Mouse (Mus musculus): ENCODE results near the gene Gm10762. TPM values are rescaled to one million over a fixed set of nuclear protein-coding genes. Genes with fewer than 3 reads are reported as not detected.

Gene Gm10762
- total RNA-seq, 2 experiments from 2014 or later: 11.1 to 13.0 TPM

Small RNA genes within 50 kb of the gene (microRNA-seq; reads per million reads assigned to microRNA genes)
- gene Gm22859: not detected

Other genes with a start within 250 kb of the Gm10762 start
- 10 to 100 TPM; 33.2 to 37.1 TPM for gene Tmem87b, start 149.6 kb downstream of the Gm10762 start, total RNA-seq (2021)
- gene Fbln7, start 104.7 kb downstream of the Gm10762 start, total RNA-seq (2021): 1 to 10 TPM; 3.8 TPM
- gene Zc3h8, start 23.6 kb downstream of the Gm10762 start, total RNA-seq (2021): 1 to 10 TPM; 3.8 to 4.7 TPM
- gene Zc3h6, start 323 bp downstream of the Gm10762 start, total RNA-seq (2021): 10 to 100 TPM in 1 of 2 experiments, 1 to 10 TPM in 1; 5.7 to 11.1 TPM
- under 1 TPM; 0.06 to 0.18 TPM for gene Vinac1, start 80.4 kb upstream of the Gm10762 start, total RNA-seq (2021)
- 10 to 100 TPM in 1 of 2 experiments, 1 to 10 TPM in 1; 9.9 to 14.1 TPM for gene Ttl, start 98.2 kb upstream of the Gm10762 start, total RNA-seq (2021)
- 10 to 100 TPM; 16.6 to 19.8 TPM for gene Polr1b, start 133.3 kb upstream of the Gm10762 start, total RNA-seq (2021)
- gene Chchd5, start 162.0 kb upstream of the Gm10762 start, total RNA-seq (2021): 10 to 100 TPM; 17.3 to 20.2 TPM
- gene Slc20a1, start 231.0 kb upstream of the Gm10762 start, total RNA-seq (2021): 10 to 100 TPM; 19.0 to 19.9 TPM

Measured in adrenal gland, postnatal 10 days (tissue).